Mouse (Mus musculus) neural tube, embryonic 11.5 days (tissue): ENCODE measurements around the gene Senp3. TPM values are rescaled to one million over a fixed set of nuclear protein-coding genes. Genes with fewer than 3 reads are reported as not detected.

Experiments used
- ATAC-seq: fragments of 200-750 bp; cut with Nextera tagmentation; 2 replicates; pipeline ENCODE4 v1.8.0; 2017; ENCODE audit warnings: moderate number of reproducible peaks, mild to moderate bottlenecking, moderate TSS enrichment, moderate library complexity; ENCODE audit not compliant: insufficient read depth, low FRiP score, low TSS enrichment
- DNase-seq: peaks from one replicate; pipeline ENCODE4 v3.0.0-alpha.2; 2015; ENCODE audit warnings: low spot score
- H3K27ac ChIP-seq: fragments of 300-500 bp; sonication (generic); 2 replicates; pipeline ENCODE4 v1.5.1; 2014; ENCODE audit warnings: low read depth, mild to moderate bottlenecking, low read length
- H3K27me3 ChIP-seq: fragments of 300-500 bp; sonication (generic); 2 replicates; pipeline ENCODE4 v1.6.1; 2014; ENCODE audit warnings: mild to moderate bottlenecking, low read length, mixed read lengths; ENCODE audit not compliant: control insufficient read depth, insufficient read depth
- H3K36me3 ChIP-seq: fragments of 300-500 bp; sonication (generic); 2 replicates; pipeline ENCODE4 v1.6.1; 2014; ENCODE audit warnings: mild to moderate bottlenecking, low read length, moderate library complexity, mixed read lengths; ENCODE audit not compliant: control insufficient read depth, insufficient read depth
- H3K4me1 ChIP-seq: fragments of 300-500 bp; sonication (generic); 2 replicates; pipeline ENCODE4 v1.6.1; 2014; ENCODE audit warnings: low read length, mixed read lengths; ENCODE audit not compliant: control insufficient read depth, insufficient read depth
- H3K4me2 ChIP-seq: fragments of 300-500 bp; sonication (generic); 2 replicates; pipeline ENCODE4 v1.6.1; 2014; ENCODE audit warnings: low read depth, mild to moderate bottlenecking, moderate library complexity
- H3K4me3 ChIP-seq: fragments of 300-500 bp; sonication (generic); 2 replicates; pipeline ENCODE4 v1.5.1; 2014; ENCODE audit warnings: low read depth, low read length
- H3K9ac ChIP-seq: fragments of 300-500 bp; sonication (generic); 2 replicates; pipeline ENCODE4 v1.6.1; 2014; ENCODE audit warnings: mild to moderate bottlenecking, low read length
- H3K9me3 ChIP-seq: fragments of 300-500 bp; sonication (generic); 2 replicates; pipeline ENCODE4 v1.6.1; 2016; ENCODE audit warnings: low read length; ENCODE audit not compliant: control insufficient read depth
- WGBS: fragments of 180-500 bp; shearing (Covaris S2); extraction: QIAGEN DNeasy Blood & Tissue Kit; methylation state at CpG from one replicate; pipeline ENCODE4 v1.1.7; 2014; 5-methylcytosine and 5-hydroxymethylcytosine counted together
- polyA plus RNA-seq: library from polyadenylated mRNA; unstranded; fragments of >200 nt; fragmentation: Nextera tagmentation; extraction: Ambion mirVana; gene quantifications from 2 replicates; pipeline ENCODE4 v1.2.1, GENCODE M21; 2014

The Senp3 gene
- polyA plus RNA-seq, 1 experiment from 2014 or later = 93.8 TPM

- ATAC-seq = no peak
- Histone ChIP-seq H3K27me3 (no peaks in the 10 kb centered on the region), H3K27ac (no peak overlapping the region), H3K4me1 (peaks cover 10% of the 10 kb centered on the region), H3K4me2 (peak overlapping the region; percentile 88), H3K36me3 (peaks cover 6% of the 10 kb centered on the region), H3K9ac (no peak overlapping the region), H3K4me3 (no peak overlapping the region), H3K9me3 (no peaks in the 10 kb centered on the region)
- DNase-seq = no peak
- 94% methylated on average over 30 of the region's 30 CpGs for WGBS
Measured at GRCm38 (mm10) chr11:69680136-69680855, 1.6 kb downstream of the Senp3 start.

GRCm38 (mm10) chr11:69679144-69679543 is 2.7 kb downstream of the Senp3 start:
- Histone ChIP-seq H3K9ac (no peak overlapping the region), H3K4me3 (no peak overlapping the region), H3K9me3 (no peaks in the 10 kb centered on the region), H3K27me3 (no peaks in the 10 kb centered on the region), H3K4me1 (peaks cover 10% of the 10 kb centered on the region), H3K4me2 (no peak overlapping the region), H3K36me3 (peaks cover 6% of the 10 kb centered on the region), H3K27ac (no peak overlapping the region)
- WGBS = 100% methylated on average over 2 of the region's 2 CpGs
- DNase-seq (no peak), ATAC-seq (no peak)

DNA sequence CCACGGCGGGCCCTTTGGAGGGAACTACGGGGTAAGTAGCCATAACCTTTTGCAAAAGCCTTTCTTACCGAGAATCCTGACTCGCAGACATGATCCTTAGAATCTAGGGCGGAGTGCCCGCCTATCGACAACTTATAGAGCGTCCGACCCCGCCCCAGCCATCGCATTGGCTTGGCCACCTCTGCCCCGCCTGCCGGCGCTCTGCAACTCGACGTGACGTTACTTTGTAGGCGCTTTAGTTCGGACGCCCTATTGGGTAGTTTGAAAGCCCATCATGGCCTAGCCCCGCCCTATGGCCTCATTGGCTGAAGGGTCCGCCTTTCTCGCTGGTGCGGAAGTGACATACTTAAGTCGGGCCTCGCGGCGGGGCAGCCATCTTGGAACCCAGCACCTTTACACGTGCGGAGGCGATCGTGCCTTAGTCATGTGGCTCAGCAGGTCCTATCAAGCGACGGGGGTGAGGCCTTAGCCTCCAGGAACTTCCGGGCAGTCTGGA is 9.6 kb downstream of the Senp3 start, which contains the start of gene Eif4a1:
Eif4a1 (minus strand) TSS at position 213 of the 496 bp plus-strand sequence.
- peak within 1 kb of the TSS; percentile 86 for H3K4me2 ChIP-seq
- peaks cover 29% of the 10 kb centered on the region for H3K36me3 ChIP-seq
- 0% methylated on average over 36 of the region's 36 CpGs for WGBS

GRCm38 (mm10) chr11:69671726-69672124 is 10.2 kb downstream of the Senp3 start:
- peaks cover 16% of the 10 kb centered on the region for H3K4me1 ChIP-seq
- peak overlapping the region; percentile 97 for H3K4me3 ChIP-seq
- peak overlapping the region; percentile 96 for H3K27ac ChIP-seq
- H3K27me3 ChIP-seq = no peaks in the 10 kb centered on the region
- H3K9me3 ChIP-seq = no peaks in the 10 kb centered on the region
- DNase-seq = no peak
- WGBS = under 1% methylated on average over 41 of the region's 43 CpGs
- 0 out of 2 replicates have a peak, but pooled peaks have one; percentile 17 for ATAC-seq
- peaks cover 29% of the 10 kb centered on the region for H3K36me3 ChIP-seq
- peak overlapping the region; percentile 99 for H3K9ac ChIP-seq
- peak overlapping the region; percentile 86 for H3K4me2 ChIP-seq

More for the DNA sequence above, 9.6 kb downstream of the Senp3 start, which contains the start of gene Eif4a1:
- Histone ChIP-seq H3K9ac (peak within 1 kb of the TSS; percentile 99), H3K27me3 (no peaks in the 10 kb centered on the region), H3K4me1 (peaks cover 16% of the 10 kb centered on the region), H3K4me3 (peak within 1 kb of the TSS; percentile 97), H3K9me3 (no peaks in the 10 kb centered on the region), H3K27ac (peak within 1 kb of the TSS; percentile 96)
- ATAC-seq = peak; percentile 96
- DNase-seq = peak; percentile 100

GRCm38 (mm10) chr11:69670786-69671725 is 10.8 kb downstream of the Senp3 start:
- 1% methylated on average over 56 of the region's 61 CpGs for WGBS
- Histone ChIP-seq H3K9ac (peak overlapping the region; percentile 99), H3K4me1 (peaks cover 16% of the 10 kb centered on the region), H3K36me3 (peaks cover 29% of the 10 kb centered on the region), H3K27me3 (no peaks in the 10 kb centered on the region), H3K9me3 (no peaks in the 10 kb centered on the region), H3K27ac (peak overlapping the region; percentile 96), H3K4me3 (peak overlapping the region; percentile 97), H3K4me2 (peak overlapping the region; percentile 86)
- ATAC-seq (peak; percentile 48), DNase-seq (peak; percentile 95)

- Histone ChIP-seq H3K36me3 (peaks cover 33% of the 10 kb centered on the region), H3K27me3 (no peaks in the 10 kb centered on the region), H3K4me1 (peaks cover 17% of the 10 kb centered on the region), H3K9ac (no peak overlapping the region), H3K4me2 (no peak overlapping the region), H3K4me3 (no peak overlapping the region), H3K27ac (no peak overlapping the region), H3K9me3 (no peaks in the 10 kb centered on the region)
- DNase-seq (no peak), ATAC-seq (no peak)
- 90% methylated on average over 3 of the region's 3 CpGs for WGBS
Measured at GRCm38 (mm10) chr11:69666665-69667005, 15.2 kb downstream of the Senp3 start.

GRCm38 (mm10) chr11:69665961-69666664 is 15.8 kb downstream of the Senp3 start, which contains the start of gene Cd68:
Gene Cd68, minus strand, starts transcription at chr11:69666153.
- Histone ChIP-seq H3K9me3 (no peaks in the 10 kb centered on the region), H3K36me3 (peaks cover 33% of the 10 kb centered on the region), H3K9ac (no peak within 1 kb of the TSS), H3K4me2 (no peak within 1 kb of the TSS), H3K4me3 (no peak within 1 kb of the TSS), H3K27ac (no peak within 1 kb of the TSS), H3K4me1 (peaks cover 20% of the 10 kb centered on the region), H3K27me3 (no peaks in the 10 kb centered on the region)
- WGBS = 39% methylated on average over 7 of the region's 7 CpGs
- ATAC-seq (no peak), DNase-seq (no peak)

GRCm38 (mm10) chr11:69665457-69665960 is 16.4 kb downstream of the Senp3 start:
- H3K9ac ChIP-seq = no peak overlapping the region
- peaks cover 19% of the 10 kb centered on the region for H3K4me1 ChIP-seq
- H3K36me3 ChIP-seq = peaks cover 31% of the 10 kb centered on the region
- no peak for DNase-seq
- no peak overlapping the region for H3K4me2 ChIP-seq
- H3K9me3 ChIP-seq = no peaks in the 10 kb centered on the region
- H3K4me3 ChIP-seq = no peak overlapping the region
- no peaks in the 10 kb centered on the region for H3K27me3 ChIP-seq
- no peak for ATAC-seq
- WGBS = 82% methylated on average over 9 of the region's 9 CpGs
- H3K27ac ChIP-seq = no peak overlapping the region
